Mouse (Mus musculus) stomach, postnatal 0 days (tissue): ENCODE measurements around the gene Chmp4b. TPM values are rescaled to one million over a fixed set of nuclear protein-coding genes. Genes with fewer than 3 reads are reported as not detected.
A peak's percentile ranks its signal among the peaks of the same experiment; 100 is the strongest.

Experiments
- ATAC-seq: fragments of 200-750 bp; cut with Nextera tagmentation; 2 replicates; pipeline ENCODE4 v1.8.0; 2017; ENCODE audit not compliant: low FRiP score, low TSS enrichment
- DNase-seq: peaks from one replicate; pipeline ENCODE4 v3.0.0-alpha.2; 2016; ENCODE audit warnings: low spot score
- H3K27ac ChIP-seq: fragments of 300-500 bp; sonication (generic); replicated peaks from 2 replicates; pipeline ENCODE4 v1.5.1; 2014; ENCODE audit warnings: mild to moderate bottlenecking, control low read depth
- H3K27me3 ChIP-seq: fragments of 300-500 bp; sonication (generic); 2 replicates; pipeline ENCODE4 v1.6.1; 2014; ENCODE audit warnings: low read length; ENCODE audit not compliant: control insufficient read depth, insufficient read depth
- H3K36me3 ChIP-seq: fragments of 300-500 bp; sonication (generic); 2 replicates; pipeline ENCODE4 v1.6.1; 2014; ENCODE audit warnings: low read length, mixed read lengths; ENCODE audit not compliant: control insufficient read depth, insufficient read depth
- H3K4me1 ChIP-seq: fragments of 300-500 bp; sonication (generic); replicated peaks from 2 replicates; pipeline ENCODE4 v1.6.1; 2014; ENCODE audit warnings: antibody characterized with exemption; ENCODE audit not compliant: control insufficient read depth, insufficient read depth
- H3K4me2 ChIP-seq: fragments of 300-500 bp; sonication (generic); replicated peaks from 2 replicates; pipeline ENCODE4 v1.6.1; 2014; ENCODE audit warnings: low read depth, mild to moderate bottlenecking, control low read depth, moderate library complexity
- H3K4me3 ChIP-seq: fragments of 300-500 bp; sonication (generic); 2 replicates; pipeline ENCODE4 v1.5.1; 2014; ENCODE audit warnings: low read depth, low read length, control low read depth
- H3K9ac ChIP-seq: fragments of 300-500 bp; sonication (generic); 2 replicates; pipeline ENCODE4 v1.6.1; 2014; ENCODE audit warnings: mild to moderate bottlenecking, low read length, control low read depth, mixed read lengths
- H3K9me3 ChIP-seq: fragments of 300-500 bp; sonication (generic); 2 replicates; pipeline ENCODE4 v1.6.1; 2016; ENCODE audit warnings: low read length; ENCODE audit not compliant: control insufficient read depth
- CTCF ChIP-seq: IDR thresholded peaks from 2 replicates; pipeline ENCODE4 v1.5.1; 2016; ENCODE audit warnings: antibody characterized with exemption, low read depth, mild to moderate bottlenecking, moderate library complexity
- EP300 ChIP-seq: optimal IDR thresholded peaks from 2 replicates; pipeline ENCODE3; 2016; ENCODE audit warnings: antibody characterized with exemption
- WGBS: fragments of 180-500 bp; shearing (Covaris S2); extraction: QIAGEN DNeasy Blood & Tissue Kit; methylation state at CpG from one replicate; pipeline ENCODE4 v1.1.7; 2014; 5-methylcytosine and 5-hydroxymethylcytosine counted together
- polyA plus RNA-seq: library from polyadenylated mRNA; unstranded; fragments of >200 nt; fragmentation: Nextera tagmentation; extraction: Ambion mirVana; gene quantifications from 2 replicates; pipeline ENCODE4 v1.2.1, GENCODE M21; 2015

Gene Chmp4b
- polyA plus RNA-seq, 1 experiment from 2014 or later: 42.7 TPM

- ATAC-seq (no peak), DNase-seq (no peak)
- Histone ChIP-seq H3K27ac (no peak overlapping the region), H3K4me2 (no peak overlapping the region), H3K4me3 (no peak overlapping the region), H3K27me3 (no peaks in the 10 kb centered on the region), H3K4me1 (no peaks in the 10 kb centered on the region), H3K9ac (no peak overlapping the region), H3K36me3 (no peaks in the 10 kb centered on the region), H3K9me3 (no peaks in the 10 kb centered on the region)
- TF ChIP-seq EP300 (no peak), CTCF (no peak)
- WGBS: 68% methylated on average over 9 of the region's 9 CpGs
These were observed 81.1 kb downstream of the Chmp4b start for GRCm38 (mm10) chr2:154732503-154733141.

GRCm38 (mm10) chr2:154734977-154735376 lies 83.5 kb downstream of the Chmp4b start:
- H3K36me3 ChIP-seq: no peaks in the 10 kb centered on the region
- no peak overlapping the region for H3K4me2 ChIP-seq
- H3K4me1 ChIP-seq: no peaks in the 10 kb centered on the region
- no peak overlapping the region for H3K27ac ChIP-seq
- no peak overlapping the region for H3K4me3 ChIP-seq
- no peaks in the 10 kb centered on the region for H3K27me3 ChIP-seq
- no peak for TF ChIP-seq EP300
- no peak for DNase-seq
- H3K9me3 ChIP-seq: no peaks in the 10 kb centered on the region
- no peak overlapping the region for H3K9ac ChIP-seq
- WGBS: 71% methylated on average over 9 of the region's 9 CpGs
- no peak for ATAC-seq

DNA sequence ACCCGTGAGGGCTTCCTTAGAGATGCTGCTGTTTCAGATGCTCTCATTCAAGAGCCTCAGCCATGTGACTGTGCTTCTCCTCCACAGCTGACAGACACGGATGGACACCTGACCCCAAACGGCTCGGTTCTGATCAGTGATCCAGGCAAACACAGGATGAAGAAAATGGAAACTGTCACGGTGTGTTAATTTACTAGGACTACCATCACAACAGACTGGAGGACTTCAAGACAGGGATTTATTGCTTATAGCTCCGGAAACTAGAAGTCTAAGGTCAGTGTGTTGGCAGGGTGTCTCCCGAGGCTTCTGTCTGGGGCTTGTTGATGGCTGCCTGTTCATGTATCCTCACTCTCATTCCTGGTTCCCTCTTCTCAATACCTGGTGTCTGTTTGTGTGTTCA lies 83.9 kb downstream of the Chmp4b start:
- no peak for DNase-seq
- H3K36me3 ChIP-seq: no peaks in the 10 kb centered on the region
- no peaks in the 10 kb centered on the region for H3K9me3 ChIP-seq
- no peak for ATAC-seq
- no peaks in the 10 kb centered on the region for H3K27me3 ChIP-seq
- WGBS: 58% methylated on average over 7 of the region's 7 CpGs
- H3K4me1 ChIP-seq: no peaks in the 10 kb centered on the region
- no peak overlapping the region for H3K27ac ChIP-seq
- H3K4me3 ChIP-seq: no peak overlapping the region
- H3K4me2 ChIP-seq: no peak overlapping the region
- no peak overlapping the region for H3K9ac ChIP-seq
- TF ChIP-seq EP300: no peak
- TF ChIP-seq CTCF: no peak

- peak; percentile 54; the same call in 1 of the 2 replicates for ATAC-seq
- no peaks in the 10 kb centered on the region for H3K36me3 ChIP-seq
- H3K27ac ChIP-seq: no peak overlapping the region
- no peak for DNase-seq
- H3K9ac ChIP-seq: no peak overlapping the region
- no peak overlapping the region for H3K4me3 ChIP-seq
- H3K4me1 ChIP-seq: no peaks in the 10 kb centered on the region
- TF ChIP-seq CTCF (no peak), EP300 (no peak)
- no peaks in the 10 kb centered on the region for H3K9me3 ChIP-seq
- 65% methylated on average over 7 of the region's 7 CpGs for WGBS
- H3K27me3 ChIP-seq: no peaks in the 10 kb centered on the region
- no peak overlapping the region for H3K4me2 ChIP-seq
These were observed 84.5 kb downstream of the Chmp4b start for GRCm38 (mm10) chr2:154735986-154736385.

GRCm38 (mm10) chr2:154738621-154739020 lies 87.1 kb downstream of the Chmp4b start:
- 79% methylated on average over 5 of the region's 5 CpGs for WGBS
- Histone ChIP-seq H3K4me1 (no peaks in the 10 kb centered on the region), H3K9ac (no peak overlapping the region), H3K4me2 (no peak overlapping the region), H3K4me3 (no peak overlapping the region), H3K27me3 (no peaks in the 10 kb centered on the region), H3K36me3 (no peaks in the 10 kb centered on the region), H3K27ac (no peak overlapping the region), H3K9me3 (no peaks in the 10 kb centered on the region)
- TF ChIP-seq CTCF (no peak), EP300 (no peak)
- no peak for ATAC-seq
- no peak for DNase-seq

DNA sequence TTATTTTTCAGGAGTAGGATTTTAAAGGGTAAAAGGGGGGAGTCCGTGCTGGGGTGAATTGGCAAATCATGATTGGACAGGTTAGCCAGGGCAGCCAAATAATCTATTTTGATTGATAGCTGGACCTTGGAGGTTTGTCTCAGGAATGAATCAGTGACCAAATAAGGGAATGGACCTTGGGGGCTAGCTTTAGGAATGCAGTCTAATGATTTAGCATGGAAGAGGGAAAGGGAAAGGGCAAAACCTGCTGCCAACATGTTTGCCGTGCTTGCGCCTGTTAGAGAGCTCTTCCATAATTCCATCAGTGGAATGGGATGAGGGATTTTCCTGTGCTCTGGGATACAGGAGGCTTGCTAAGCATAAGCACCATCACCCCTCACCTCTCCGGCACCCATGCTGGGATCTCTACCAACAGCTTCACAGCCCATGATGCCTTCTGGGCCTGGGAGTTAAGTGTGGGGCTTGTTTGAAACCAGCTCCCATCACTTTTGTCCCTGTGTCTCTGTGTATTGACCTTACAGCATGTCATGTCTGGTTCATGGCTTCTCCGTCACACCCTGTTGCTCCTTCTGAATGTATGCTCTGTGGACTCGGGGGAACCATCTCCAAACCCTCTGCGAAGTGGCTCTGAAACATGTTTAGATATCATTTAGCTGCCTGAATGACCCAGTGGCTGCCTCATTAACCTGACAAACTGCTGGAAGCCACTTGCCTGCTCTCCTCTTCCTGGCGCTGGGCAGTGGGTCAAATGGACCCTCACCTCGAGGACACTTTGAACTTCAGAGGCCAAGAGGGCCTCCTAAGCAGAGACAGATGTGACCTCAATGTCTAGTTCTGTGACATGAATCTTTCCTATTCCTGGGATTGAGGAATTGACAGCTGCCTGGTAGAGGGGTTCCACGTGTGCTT lies 91.7 kb downstream of the Chmp4b start:
- Histone ChIP-seq H3K4me2 (no peak overlapping the region), H3K9ac (no peak overlapping the region), H3K4me3 (no peak overlapping the region), H3K9me3 (no peaks in the 10 kb centered on the region), H3K36me3 (no peaks in the 10 kb centered on the region), H3K27me3 (no peaks in the 10 kb centered on the region), H3K4me1 (no peaks in the 10 kb centered on the region), H3K27ac (no peak overlapping the region)
- TF ChIP-seq CTCF (no peak), EP300 (no peak)
- no peak for ATAC-seq
- WGBS: 65% methylated on average over 10 of the region's 10 CpGs
- no peak for DNase-seq
